Mouse (Mus musculus) T-helper 2 cell (primary cell): ENCODE measurements at regions not wholly inside any gene's neighbourhood (a gene's known extent, or its start where the extent isn't known, plus 50 kb on each side); places are given as distances from the start of the nearest gene placed in this dataset.

Experiments
- in situ Hi-C: fragments of 300-600 bp; cut with MboI, MseI; formaldehyde crosslinking; loops from one replicate; pipeline ENCODE4 v1.15.1; 2025; ENCODE audit warnings: high pct_unique_total_duplicates

- in situ Hi-C loops: no loop called here
Observed at GRCm38 (mm10) chr8:89345547-89345946, 301.6 kb upstream of the Sall1 start.

GRCm38 (mm10) chr8:89341686-89342085 lies 297.7 kb upstream of the Sall1 start:
- in situ Hi-C loops: no loop called here

GRCm38 (mm10) chr8:89335416-89335815 lies 291.5 kb upstream of the Sall1 start:
- in situ Hi-C loops: no loop called here

GRCm38 (mm10) chr8:89325751-89326351 lies 281.9 kb upstream of the Sall1 start:
- in situ Hi-C loops: no loop called here

GRCm38 (mm10) chr8:89325248-89325645 lies 281.3 kb upstream of the Sall1 start:
- in situ Hi-C loops: no loop called here

- in situ Hi-C loops: no loop called here
Observed at GRCm38 (mm10) chr8:89324462-89325247, 280.7 kb upstream of the Sall1 start.

- in situ Hi-C loops: no loop called here
Observed at GRCm38 (mm10) chr8:89317514-89318289, 273.7 kb upstream of the Sall1 start.

- in situ Hi-C loops: no loop called here
Observed at GRCm38 (mm10) chr8:89316566-89317175, 272.7 kb upstream of the Sall1 start.

- in situ Hi-C loops: no loop called here
Observed at GRCm38 (mm10) chr8:89314907-89315306, 270.9 kb upstream of the Sall1 start.

- in situ Hi-C loops: no loop called here
Observed at GRCm38 (mm10) chr8:89310696-89311214, 266.8 kb upstream of the Sall1 start.

GRCm38 (mm10) chr8:89309591-89309990 lies 265.6 kb upstream of the Sall1 start:
- in situ Hi-C loops: no loop called here

GRCm38 (mm10) chr8:89308950-89309349 lies 265.0 kb upstream of the Sall1 start:
- in situ Hi-C loops: no loop called here

GRCm38 (mm10) chr8:89308532-89308931 lies 264.6 kb upstream of the Sall1 start:
- in situ Hi-C loops: no loop called here

GRCm38 (mm10) chr8:89307601-89308000 lies 263.6 kb upstream of the Sall1 start:
- in situ Hi-C loops: no loop called here

GRCm38 (mm10) chr8:89307085-89307484 lies 263.1 kb upstream of the Sall1 start:
- in situ Hi-C loops: no loop called here

- in situ Hi-C loops: no loop called here
Observed at GRCm38 (mm10) chr8:89304116-89304515, 260.2 kb upstream of the Sall1 start.

- in situ Hi-C loops: no loop called here
Observed at GRCm38 (mm10) chr8:89303326-89303725, 259.4 kb upstream of the Sall1 start.

GRCm38 (mm10) chr8:89299637-89300036 lies 255.7 kb upstream of the Sall1 start:
- in situ Hi-C loops: no loop called here

GRCm38 (mm10) chr8:89295686-89296085 lies 251.7 kb upstream of the Sall1 start:
- in situ Hi-C loops: no loop called here

GRCm38 (mm10) chr8:89289017-89289416 lies 245.1 kb upstream of the Sall1 start:
- in situ Hi-C loops: no loop called here

- in situ Hi-C loops: no loop called here
Observed at GRCm38 (mm10) chr8:89284871-89285564, 241.1 kb upstream of the Sall1 start.
